Mouse (Mus musculus) ES-E14 (cell line): ENCODE measurements around the gene Ykt6.

ENCODE experiments used
- CHD2 ChIP-seq: IDR thresholded peaks from 2 replicates; pipeline ENCODE4 v1.6.1; 2014; ENCODE audit warnings: mild to moderate bottlenecking, low read depth, low read length, inconsistent platforms
- HCFC1 ChIP-seq: IDR thresholded peaks from 2 replicates; pipeline ENCODE4 v1.6.1; 2012; ENCODE audit warnings: low read length, inconsistent platforms, borderline replicate concordance; ENCODE audit not compliant: insufficient read depth

GRCm38 (mm10) chr11:5953130-5953765 lies 2.2 kb upstream of the Ykt6 start:
- TF ChIP-seq HCFC1 = no peak
- TF ChIP-seq CHD2 = no peak
